Mouse (Mus musculus): ENCODE results near the gene Amn1. TPM values are rescaled to one million over a fixed set of nuclear protein-coding genes. Genes with fewer than 3 reads are reported as not detected.
"Not testable (repeated sequence)": the region's sequence is repeated elsewhere in the genome, so short reads cannot be mapped to it uniquely, and the experiment has no call there.

Amn1 gene
- polyA plus RNA-seq, 1 experiment from 2014 or later, result 104 TPM

GRCm38 (mm10) chr6:149184007-149184406, 4.5 kb downstream of the Amn1 start:
- 98% methylated on average over 1 of the region's 1 CpGs for WGBS
- Histone ChIP-seq H3K27ac (no peak overlapping the region), H3K27me3 (replicated peaks) (no peaks in the 10 kb centered on the region), H3K4me2 (no peak overlapping the region), H3K4me1 (peaks cover 24% of the 10 kb centered on the region), H3K9ac (no peak overlapping the region), H3K36me3 (replicated peaks) (peaks cover 21% of the 10 kb centered on the region), H3K9me3 (0 out of 2 replicates have a peak, but pooled peaks cover under 1% of the 10 kb centered on the region), H3K4me3 (no peak overlapping the region)
- no peak for ATAC-seq (replicated peaks)

- H3K27ac ChIP-seq, result no peak overlapping the region
- no peaks in the 10 kb centered on the region for H3K4me1 ChIP-seq
- peaks cover 53% of the 10 kb centered on the region for H3K36me3 ChIP-seq (replicated peaks)
These were observed 9.4 kb downstream of the Amn1 start for GRCm38 (mm10) chr6:149179064-149179463.

GRCm38 (mm10) chr6:149174932-149175570, 13.5 kb downstream of the Amn1 start:
- Histone ChIP-seq H3K9ac (no peak overlapping the region), H3K4me2 (no peak overlapping the region), H3K9me3 (peaks cover 8% of the 10 kb centered on the region; the same call in 1 of the 2 replicates), H3K4me3 (no peak overlapping the region), H3K4me1 (no peaks in the 10 kb centered on the region), H3K36me3 (replicated peaks) (peaks cover 43% of the 10 kb centered on the region), H3K27ac (no peak overlapping the region), H3K27me3 (replicated peaks) (no peaks in the 10 kb centered on the region)
- no peak for ATAC-seq (replicated peaks)
- 86% methylated on average over 3 of the region's 3 CpGs for WGBS

More at GRCm38 (mm10) chr6:149179064-149179463, 9.4 kb downstream of the Amn1 start:
- no peak overlapping the region for H3K9ac ChIP-seq
- peaks cover 8% of the 10 kb centered on the region; the same call in 1 of the 2 replicates for H3K9me3 ChIP-seq
- H3K27me3 ChIP-seq (replicated peaks), result no peaks in the 10 kb centered on the region
- no peak overlapping the region for H3K4me3 ChIP-seq
- no peak for ATAC-seq (replicated peaks)
- H3K4me2 ChIP-seq, result no peak overlapping the region

GRCm38 (mm10) chr6:149173831-149174625, 14.5 kb downstream of the Amn1 start:
- Histone ChIP-seq H3K27me3 (replicated peaks) (no peaks in the 10 kb centered on the region), H3K9me3 (peaks cover 8% of the 10 kb centered on the region; the same call in 1 of the 2 replicates), H3K36me3 (replicated peaks) (peaks cover 39% of the 10 kb centered on the region), H3K4me2 (no peak overlapping the region), H3K4me3 (no peak overlapping the region), H3K9ac (no peak overlapping the region), H3K4me1 (no peaks in the 10 kb centered on the region), H3K27ac (no peak overlapping the region)
- no peak for ATAC-seq (replicated peaks)
- 81% methylated on average over 4 of the region's 4 CpGs for WGBS

GRCm38 (mm10) chr6:149169965-149170364, 18.5 kb downstream of the Amn1 start:
- not testable (repeated sequence) for H3K4me2 ChIP-seq; H3K27me3 ChIP-seq (replicated peaks); H3K4me1 ChIP-seq; H3K9ac ChIP-seq; H3K27ac ChIP-seq; H3K4me3 ChIP-seq; ATAC-seq (replicated peaks); H3K9me3 ChIP-seq
- WGBS, result 96% methylated on average over 4 of the region's 4 CpGs
- peaks cover 34% of the 10 kb centered on the region for H3K36me3 ChIP-seq (replicated peaks)

- Histone ChIP-seq H3K4me2 (no peak overlapping the region), H3K36me3 (replicated peaks) (peaks cover 37% of the 10 kb centered on the region), H3K27ac (no peak overlapping the region), H3K4me1 (no peaks in the 10 kb centered on the region), H3K27me3 (replicated peaks) (no peaks in the 10 kb centered on the region), H3K9me3 (no peaks in the 10 kb centered on the region), H3K4me3 (no peak overlapping the region), H3K9ac (no peak overlapping the region)
- ATAC-seq (replicated peaks), result no peak
- 98% methylated on average over 2 of the region's 2 CpGs for WGBS
These were observed 20.1 kb downstream of the Amn1 start for GRCm38 (mm10) chr6:149168436-149168835.

- no peaks in the 10 kb centered on the region for H3K27me3 ChIP-seq (replicated peaks)
- H3K4me2 ChIP-seq, result no peak overlapping the region
- H3K27ac ChIP-seq, result no peak overlapping the region
- no peak overlapping the region for H3K4me3 ChIP-seq
- H3K9ac ChIP-seq, result no peak overlapping the region
- 95% methylated on average over 1 of the region's 1 CpGs for WGBS
- H3K9me3 ChIP-seq, result no peaks in the 10 kb centered on the region
- H3K36me3 ChIP-seq (replicated peaks), result peaks cover 38% of the 10 kb centered on the region
- ATAC-seq (replicated peaks), result no peak
- no peaks in the 10 kb centered on the region for H3K4me1 ChIP-seq
These were observed 20.8 kb downstream of the Amn1 start for GRCm38 (mm10) chr6:149167672-149168071.

GRCm38 (mm10) chr6:149167038-149167437, 21.5 kb downstream of the Amn1 start:
- H3K4me3 ChIP-seq; H3K9ac ChIP-seq; H3K27ac ChIP-seq; H3K27me3 ChIP-seq (replicated peaks); ATAC-seq (replicated peaks); H3K4me2 ChIP-seq; H3K4me1 ChIP-seq; H3K9me3 ChIP-seq: not testable (repeated sequence)
- 93% methylated on average over 3 of the region's 4 CpGs for WGBS
- peaks cover 40% of the 10 kb centered on the region for H3K36me3 ChIP-seq (replicated peaks)

- no peaks in the 10 kb centered on the region for H3K9me3 ChIP-seq
- peaks cover 11% of the 10 kb centered on the region; the same call in 1 of the 2 replicates for H3K36me3 ChIP-seq (replicated peaks)
- H3K4me1 ChIP-seq, result no peaks in the 10 kb centered on the region
- H3K4me2 ChIP-seq, result no peak overlapping the region
- WGBS, result 86% methylated on average over 3 of the region's 3 CpGs
- H3K27me3 ChIP-seq (replicated peaks), result no peaks in the 10 kb centered on the region
- no peak overlapping the region for H3K9ac ChIP-seq
- no peak for ATAC-seq (replicated peaks)
- H3K4me3 ChIP-seq, result no peak overlapping the region
- no peak overlapping the region for H3K27ac ChIP-seq
These were observed 33.3 kb downstream of the Amn1 start for GRCm38 (mm10) chr6:149155031-149155841.

- no peak overlapping the region for H3K4me3 ChIP-seq
- 14% methylated on average over 8 of the region's 8 CpGs for WGBS
- peaks cover 11% of the 10 kb centered on the region; the same call in 1 of the 2 replicates for H3K36me3 ChIP-seq (replicated peaks)
- no peak overlapping the region for H3K4me2 ChIP-seq
- H3K9me3 ChIP-seq, result no peaks in the 10 kb centered on the region
- H3K4me1 ChIP-seq, result no peaks in the 10 kb centered on the region
- ATAC-seq (replicated peaks), result peak; percentile 65; the same call in 1 of the 2 replicates
- no peak overlapping the region for H3K9ac ChIP-seq
- no peaks in the 10 kb centered on the region for H3K27me3 ChIP-seq (replicated peaks)
- H3K27ac ChIP-seq, result no peak overlapping the region
These were observed 34.1 kb downstream of the Amn1 start for GRCm38 (mm10) chr6:149154116-149155030.

GRCm38 (mm10) chr6:149153473-149154115, 34.9 kb downstream of the Amn1 start:
- no peak overlapping the region for H3K4me3 ChIP-seq
- 0 out of 2 replicates have a peak, but pooled peaks have one; percentile 67 for ATAC-seq (replicated peaks)
- no peaks in the 10 kb centered on the region for H3K27me3 ChIP-seq (replicated peaks)
- H3K9me3 ChIP-seq, result no peaks in the 10 kb centered on the region
- no peak overlapping the region for H3K4me2 ChIP-seq
- H3K9ac ChIP-seq, result no peak overlapping the region
- 46% methylated on average over 6 of the region's 6 CpGs for WGBS
- no peaks in the 10 kb centered on the region for H3K4me1 ChIP-seq
- H3K36me3 ChIP-seq (replicated peaks), result peaks cover 11% of the 10 kb centered on the region; the same call in 1 of the 2 replicates
- H3K27ac ChIP-seq, result no peak overlapping the region
